Mouse (Mus musculus) spleen, adult 12 weeks (tissue): Measurements from ENCODE around the gene Dmbx1.

Source experiments
- DNase-seq: peaks from one replicate; pipeline ENCODE4 v3.0.0; 2022; ENCODE audit warnings: low spot score

Dmbx1 gene

GRCm38 (mm10) chr4:115886875-115887274 lies 52.9 kb downstream of the Dmbx1 start:
- DNase-seq, result no peak

GRCm38 (mm10) chr4:115885846-115886245 lies 53.9 kb downstream of the Dmbx1 start:
- DNase-seq, result no peak

DNA sequence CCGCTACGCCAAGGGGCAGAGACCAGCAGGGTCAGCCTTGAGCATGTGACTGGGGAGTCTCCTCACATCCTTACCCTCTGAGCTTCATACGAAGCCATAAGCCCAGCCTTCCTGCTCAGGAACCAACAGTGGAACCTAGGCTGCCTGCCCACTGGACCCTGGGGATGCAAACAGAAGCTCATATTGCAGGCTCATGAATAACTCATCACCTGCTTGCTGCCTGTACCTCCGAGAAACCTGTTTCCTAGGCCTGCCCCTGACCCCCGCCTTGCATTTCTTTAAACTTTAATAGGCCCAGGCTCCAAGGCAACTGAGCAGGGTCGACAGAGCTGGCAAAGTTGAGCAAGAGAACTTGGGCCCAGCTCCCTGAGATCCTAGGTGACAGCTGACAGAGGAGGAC lies 55.7 kb downstream of the Dmbx1 start, which contains the start of gene Kncn:
Gene Kncn (plus strand): TSS at position 379 of the 400 bp plus-strand sequence.
- DNase-seq, result no peak

- DNase-seq, result no peak
These were observed 57.5 kb downstream of the Dmbx1 start for GRCm38 (mm10) chr4:115882195-115882594.

DNA sequence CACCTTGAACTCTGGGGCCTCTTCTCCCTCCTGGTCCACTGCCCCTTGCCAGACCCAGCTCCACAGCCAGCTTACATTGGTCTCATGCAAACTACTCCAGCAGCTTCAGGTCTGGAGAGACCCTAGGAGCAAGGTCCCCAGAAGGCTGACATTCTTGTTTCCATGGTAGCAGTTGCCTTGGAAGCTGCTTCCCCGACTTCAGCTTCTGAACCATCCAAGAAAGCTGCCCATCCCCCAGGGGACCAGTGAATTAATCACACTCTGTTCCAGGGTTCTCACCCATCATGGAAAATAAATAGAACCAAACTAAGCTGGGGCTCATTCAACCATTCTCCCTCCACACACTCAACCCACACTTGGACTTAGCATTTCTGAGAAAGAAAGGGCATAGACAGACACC lies 58.5 kb downstream of the Dmbx1 start:
- no peak for DNase-seq

GRCm38 (mm10) chr4:115878828-115879227 lies 60.9 kb downstream of the Dmbx1 start:
- DNase-seq, result no peak

DNA sequence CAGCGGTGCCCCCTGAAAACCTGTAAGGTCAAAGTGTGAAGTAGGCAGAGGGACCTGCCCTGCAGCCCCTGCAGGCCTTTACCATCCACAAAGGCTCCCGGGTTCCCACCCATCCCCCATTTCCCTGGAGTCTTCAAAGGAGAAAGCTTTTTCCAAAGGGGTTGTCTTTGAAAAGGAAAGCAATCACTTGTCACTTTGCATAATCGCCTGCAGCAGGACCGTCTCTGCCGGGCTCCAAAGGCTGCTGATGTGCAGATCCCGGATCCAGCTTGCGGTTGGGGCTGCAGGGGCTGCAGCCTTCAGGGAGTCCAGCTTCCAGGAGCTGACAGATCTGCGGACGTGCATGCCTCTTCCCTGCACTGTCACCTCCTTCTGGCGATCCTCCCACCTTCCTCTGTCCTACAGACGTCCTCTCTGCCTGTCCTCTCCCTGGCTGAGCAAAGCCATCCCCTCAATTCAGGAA lies 61.5 kb downstream of the Dmbx1 start:
- DNase-seq, result no peak

- DNase-seq, result no peak
These were observed 66.5 kb downstream of the Dmbx1 start for GRCm38 (mm10) chr4:115873231-115873630.

DNA sequence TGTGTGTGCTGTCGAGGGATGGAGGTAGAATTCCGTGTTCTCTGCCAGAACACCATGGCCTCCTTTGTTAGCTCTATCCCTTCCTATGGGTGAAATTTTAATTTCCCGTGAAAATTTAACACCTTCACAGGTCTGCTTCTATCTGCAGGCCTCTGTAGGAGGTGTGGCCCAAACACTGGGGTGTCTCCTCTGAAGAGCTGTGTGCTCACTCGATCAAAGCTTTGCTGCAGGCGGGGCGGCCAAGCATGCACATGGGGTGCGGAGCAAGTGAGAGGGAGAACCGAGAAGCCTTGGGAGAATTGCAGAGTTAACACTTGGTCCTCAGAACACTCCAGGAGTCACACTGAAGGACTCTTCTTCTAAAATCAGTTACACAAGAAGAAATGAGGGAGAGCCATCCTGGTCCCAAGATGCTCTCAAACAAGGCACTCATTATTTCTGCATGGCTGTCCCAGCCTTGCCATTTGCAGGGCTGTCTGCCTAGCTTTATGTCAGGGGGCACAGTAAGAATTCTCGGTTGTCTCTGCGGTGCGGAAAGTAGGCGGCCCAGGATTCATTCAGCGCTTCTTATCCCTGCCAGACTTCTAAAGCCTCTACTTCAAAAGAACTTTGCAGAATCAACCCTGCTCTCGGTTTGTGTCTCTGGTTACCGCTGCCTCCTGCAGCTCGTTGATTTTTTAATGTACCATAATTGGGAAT lies 70.1 kb downstream of the Dmbx1 start:
- no peak for DNase-seq
